Comparison of ENCODE assay signal across 19 mouse cellular contexts in genomic region chr12:100372015-100372414, GRCm38 (mm10).
DNase-seq lines count a peak whose midpoint lies in the region; TF ChIP-seq lines count a peak whose summit lies in the region.
"Had no signal": no experiment of that assay in that cellular context is flagged by ENCODE, and none has a peak within 500 bp of the region (broad histone marks: within the 10 kb centered on the region; RNA-seq: fewer than 3 reads in every experiment).

No protein-coding gene starts in this region.

- intact Hi-C loops in gastrocnemius, adult 2 months (cut with DNase I): no loop called here
- intact Hi-C loops in gastrocnemius, postnatal 14 days (cut with DNase I; ENCODE audit: low total_unique reads): no loop called here

- peak overlapping the region; percentile 61 for H3K27ac ChIP-seq in gastrocnemius, adult 2 months
- peak overlapping the region; percentile 58 for H3K27ac ChIP-seq in layer of hippocampus, adult 2 months
- H3K27ac ChIP-seq: embryonic facial prominence, embryonic 15.5 days; heart, embryonic 15.5 days; kidney, postnatal 0 days; macrophage had no signal

- no peak overlapping the region for H3K4me3 ChIP-seq in gastrocnemius, adult 2 months
- H3K4me3 ChIP-seq in layer of hippocampus, adult 2 months: no peak overlapping the region
- H3K4me3 ChIP-seq: embryonic facial prominence, embryonic 15.5 days; heart, embryonic 15.5 days had no signal

- TF ChIP-seq CTCF in gastrocnemius, adult 2 months (IDR thresholded peaks at IDR 0.05): peak; percentile 21; the same call in 1 of the 2 replicates
- TF ChIP-seq CTCF in layer of hippocampus, adult 2 months (conservative IDR thresholded peaks at IDR 0.05): peak; percentile 59

- DNase-seq in gastrocnemius, adult 2 months: peak; percentile 33
- no peak for DNase-seq in gastrocnemius, postnatal 14 days
- DNase-seq in layer of hippocampus, adult 2 months (ENCODE audit: low spot score in 2 of 2): no peak
- DNase-seq in layer of hippocampus, adult 18-20 months (ENCODE audit: low spot score in 2 of 2): no peak
- peak; percentile 64 for DNase-seq in brain, adult 2 months (ENCODE audit: low read depth, low spot score)
- peak; percentile 48 for DNase-seq in retina, postnatal 1 day
- no peak for DNase-seq in urinary bladder, postnatal 10 days (ENCODE audit: low spot score)
- no peak for DNase-seq in thymus, postnatal 4 days
- DNase-seq: adrenal gland, postnatal 14 days; cerebellum, adult 9-10 months; gastrocnemius, postnatal 25 days; heart, postnatal 4 days; kidney, adult 18-20 months; right cerebral cortex, postnatal 25 days; thymus, postnatal 36 days had no signal

Comparison
In these comparisons a context has a peak if more than half of its experiments do, and no peak if none do; other contexts are left out.
1. DNase-seq: peak in gastrocnemius, adult 2 months (single experiment), brain, adult 2 months (single experiment) and retina, postnatal 1 day (single experiment); none in gastrocnemius, postnatal 14 days (single experiment), layer of hippocampus, adult 2 months (0 of 2), layer of hippocampus, adult 18-20 months (0 of 2), urinary bladder, postnatal 10 days (single experiment) and thymus, postnatal 4 days (single experiment).